Mouse (Mus musculus) small intestine, adult 2 months (tissue): ENCODE data around the gene Abcc4.

Source experiments
- CTCF ChIP-seq: fragments of 200-500 bp; IDR thresholded peaks from 2 replicates; pipeline ENCODE4 v1.5.1; 2012; ENCODE audit warnings: low read depth, mild to moderate bottlenecking, control low read depth, inconsistent platforms, low read length, moderate library complexity, mixed read lengths; ENCODE audit not compliant: insufficient replicate concordance, insufficient read length; ENCODE audit errors: extremely low read depth
- POLR2A ChIP-seq: fragments of 200-500 bp; IDR thresholded peaks from 2 replicates; pipeline ENCODE4 v1.6.1; 2012; ENCODE audit warnings: low read depth, mild to moderate bottlenecking, control low read depth, inconsistent platforms, low read length, moderate library complexity

- no peak for TF ChIP-seq CTCF
- no peak for TF ChIP-seq POLR2A
Observed at GRCm38 (mm10) chr14:118495458-118495857, 210.6 kb downstream of the Abcc4 start.
